Comparison of ENCODE assay signal across 25 mouse cellular contexts in genomic region chr13:53667518-53667917, GRCm38 (mm10).
"Had no signal": no experiment of that assay in that cellular context is flagged by ENCODE, and none has a peak within 500 bp of the region (broad histone marks: within the 10 kb centered on the region; RNA-seq: fewer than 3 reads in every experiment).

No protein-coding gene starts in this region.

- H3K4me3 ChIP-seq: embryonic facial prominence, embryonic 10.5 days; embryonic facial prominence, embryonic 12.5 days; embryonic facial prominence, embryonic 13.5 days; embryonic facial prominence, embryonic 15.5 days; erythroblast, embryonic 14.5 days; forebrain, embryonic 10.5 days; forebrain, embryonic 12.5 days; forebrain, embryonic 13.5 days; forebrain, embryonic 15.5 days; gastrocnemius, adult 2 months; heart, adult 2 months; heart, embryonic 10.5 days had no signal

- DNase-seq: cerebellum, adult 9-11 months; cerebellum, postnatal 10 days; cerebellum, postnatal 14 days; cerebellum, postnatal 25 days; cerebellum, postnatal 36 days; embryo, embryonic 11 days; forebrain, postnatal 0 days; gastrocnemius, adult 2 months; gastrocnemius, postnatal 10 days; gastrocnemius, postnatal 14 days; gastrocnemius, postnatal 25 days; gastrocnemius, postnatal 36 days; heart, adult 11 months; heart, adult 18-20 months; heart, adult 2 months had no signal

- H3K4me1 ChIP-seq: forebrain, embryonic 12.5 days; forebrain, embryonic 13.5 days; forebrain, embryonic 15.5 days had no signal

- H3K27me3 ChIP-seq: embryonic facial prominence, embryonic 12.5 days; forebrain, embryonic 12.5 days; forebrain, embryonic 13.5 days; forebrain, embryonic 15.5 days had no signal

- H3K36me3 ChIP-seq: embryonic facial prominence, embryonic 10.5 days; embryonic facial prominence, embryonic 12.5 days; embryonic facial prominence, embryonic 13.5 days; embryonic facial prominence, embryonic 15.5 days; forebrain, embryonic 10.5 days; forebrain, embryonic 12.5 days; forebrain, embryonic 15.5 days; heart, embryonic 10.5 days had no signal

- H3K9me3 ChIP-seq: embryonic facial prominence, embryonic 12.5 days; embryonic facial prominence, embryonic 15.5 days; forebrain, embryonic 15.5 days had no signal

- H3K27ac ChIP-seq: embryonic facial prominence, embryonic 10.5 days; embryonic facial prominence, embryonic 12.5 days; embryonic facial prominence, embryonic 13.5 days; embryonic facial prominence, embryonic 15.5 days; forebrain, embryonic 10.5 days; forebrain, embryonic 12.5 days; forebrain, embryonic 13.5 days; forebrain, embryonic 15.5 days; gastrocnemius, adult 2 months; heart, adult 2 months; heart, embryonic 10.5 days had no signal
